Mouse (Mus musculus) CD8-positive naive resting alpha-beta T cell, adult 2 months (primary cell): ENCODE data around the gene Gm42372.

ENCODE experiments used
- DNase-seq, 2 experiments: peaks; one replicate each; pipeline ENCODE4 v3.0.0; 2022; ENCODE audit warnings: low read depth in 2 of 2, low spot score in 2 of 2

Gene Gm42372

GRCm38 (mm10) chr7:17003230-17003960 is 20.5 kb downstream of the Gm42372 start:
- no peak for DNase-seq

GRCm38 (mm10) chr7:17004716-17005115 is 21.8 kb downstream of the Gm42372 start:
- DNase-seq = no peak

- DNase-seq = no peak
Observed at GRCm38 (mm10) chr7:17007300-17007699, 24.4 kb downstream of the Gm42372 start.

GRCm38 (mm10) chr7:17009326-17010009 is 26.6 kb downstream of the Gm42372 start:
- DNase-seq = peak in 1 of 2 experiments; percentile 21

GRCm38 (mm10) chr7:17010010-17010347 is 27.1 kb downstream of the Gm42372 start:
- DNase-seq = no peak

- DNase-seq = no peak
Observed at GRCm38 (mm10) chr7:17011909-17012590, 29.2 kb downstream of the Gm42372 start.

- DNase-seq = no peak
Observed at GRCm38 (mm10) chr7:17015381-17015780, 32.5 kb downstream of the Gm42372 start.

- DNase-seq = no peak
Observed at GRCm38 (mm10) chr7:17017036-17017435, 34.1 kb downstream of the Gm42372 start.

GRCm38 (mm10) chr7:17017921-17018320 is 35.0 kb downstream of the Gm42372 start:
- no peak for DNase-seq

- DNase-seq = no peak
Observed at GRCm38 (mm10) chr7:17019426-17020166, 36.7 kb downstream of the Gm42372 start.

GRCm38 (mm10) chr7:17022176-17022575 is 39.3 kb downstream of the Gm42372 start:
- no peak for DNase-seq

GRCm38 (mm10) chr7:17023701-17024100 is 40.8 kb downstream of the Gm42372 start:
- DNase-seq = no peak

- DNase-seq = no peak
Observed at GRCm38 (mm10) chr7:17024141-17024540, 41.3 kb downstream of the Gm42372 start.

GRCm38 (mm10) chr7:17024814-17025504 is 42.1 kb downstream of the Gm42372 start:
- peak in 1 of 2 experiments; percentile 24 for DNase-seq

- no peak for DNase-seq
Observed at GRCm38 (mm10) chr7:17025505-17025894, 42.6 kb downstream of the Gm42372 start.

GRCm38 (mm10) chr7:17025896-17026622 is 43.2 kb downstream of the Gm42372 start:
- no peak for DNase-seq

- DNase-seq = peak; percentile 12 to 32
Observed at GRCm38 (mm10) chr7:17026710-17027587, 44.1 kb downstream of the Gm42372 start.

- DNase-seq = peak; percentile 41 to 43
Observed at GRCm38 (mm10) chr7:17027588-17028343, 44.9 kb downstream of the Gm42372 start, which contains the start of gene Ppp5c. Gene Ppp5c (minus strand): TSS chr7:17027924.
